23 mouse cellular contexts compared by ENCODE assay signal in genomic region chr3:107683587-107683986, GRCm38 (mm10). TPM values are rescaled to one million over a fixed set of nuclear protein-coding genes. Genes with fewer than 3 reads are reported as not detected.
"Had no signal": no experiment of that assay in that cellular context is flagged by ENCODE, and none has a peak within 500 bp of the region (broad histone marks: within the 10 kb centered on the region; RNA-seq: fewer than 3 reads in every experiment).

No protein-coding gene starts in this region.

- H3K4me2 ChIP-seq: limb, embryonic 12.5 days; liver, embryonic 13.5 days; lung, embryonic 15.5 days; midbrain, embryonic 11.5 days; midbrain, embryonic 15.5 days; neural tube, embryonic 13.5 days had no signal

- H3K4me3 ChIP-seq: limb, embryonic 12.5 days; liver, embryonic 13.5 days; lung, embryonic 15.5 days; megakaryocyte, embryonic 14.5 days; midbrain, embryonic 15.5 days; neural tube, embryonic 13.5 days had no signal

- H3K36me3 ChIP-seq: limb, embryonic 12.5 days; liver, embryonic 13.5 days; lung, embryonic 15.5 days; midbrain, embryonic 15.5 days; neural tube, embryonic 13.5 days had no signal

- ATAC-seq: liver, postnatal 0 days; midbrain, embryonic 15.5 days had no signal

- H3K27me3 ChIP-seq: limb, embryonic 12.5 days; liver, embryonic 13.5 days; lung, embryonic 15.5 days; megakaryocyte, embryonic 14.5 days; midbrain, embryonic 15.5 days; neural tube, embryonic 13.5 days had no signal

- H3K9ac ChIP-seq: limb, embryonic 12.5 days; liver, embryonic 13.5 days; liver, postnatal 0 days; lung, embryonic 15.5 days; midbrain, embryonic 15.5 days; neural tube, embryonic 13.5 days had no signal

- H3K27ac ChIP-seq: kidney, postnatal 0 days; limb, embryonic 12.5 days; liver, embryonic 13.5 days; lung, embryonic 15.5 days; macrophage; midbrain, embryonic 15.5 days; neural tube, embryonic 13.5 days; stomach, postnatal 0 days had no signal

- H3K9me3 ChIP-seq: limb, embryonic 12.5 days; liver, embryonic 13.5 days; lung, embryonic 15.5 days; megakaryocyte, embryonic 14.5 days; midbrain, embryonic 15.5 days; neural tube, embryonic 13.5 days had no signal

- DNase-seq: kidney, adult 11 months; kidney, adult 9 months; kidney, postnatal 4 days; liver; liver, embryonic 13.5 days; liver, postnatal 0 days; lung, postnatal 14 days; thymus, postnatal 14 days had no signal

RNA-seq across cellular contexts. Expression of gene Gm10961, which starts 52.5 kb away (rescaled TPM):
- total RNA-seq: layer of hippocampus, adult 8-10 months; left cerebral cortex, adult 18-20 months; left cerebral cortex, postnatal 14 days; monocyte, adult 5-6 weeks had no signal
- polyA plus RNA-seq: intestine, embryonic 14.5 days; kidney, postnatal 0 days; limb, embryonic 12.5 days; liver, embryonic 13.5 days; liver, postnatal 0 days; lung, embryonic 15.5 days; macrophage; midbrain, embryonic 11.5 days; midbrain, embryonic 15.5 days; neural tube, embryonic 13.5 days; stomach, postnatal 0 days; urinary bladder, adult 2 months had no signal
